Mouse (Mus musculus): ENCODE data around the gene Trio. TPM values are rescaled to one million over a fixed set of nuclear protein-coding genes. Genes with fewer than 3 reads are reported as not detected.
A peak's percentile ranks its signal among the peaks of the same experiment; 100 is the strongest.

The Trio gene
- total RNA-seq, 2 experiments from 2014 or later, result 35.1 to 37.2 TPM

- intact Hi-C loops (cut with DNase I; ENCODE audit: low total_unique reads), result no loop called here
- DNase-seq, result peak; percentile 50
Measured at GRCm38 (mm10) chr15:28051104-28051625, 25.5 kb upstream of the Trio start.

GRCm38 (mm10) chr15:28047711-28048110 is 22.1 kb upstream of the Trio start:
- DNase-seq, result no peak
- intact Hi-C loops (cut with DNase I; ENCODE audit: low total_unique reads), result no loop called here

GRCm38 (mm10) chr15:28041158-28041865 is 15.7 kb upstream of the Trio start:
- intact Hi-C loops (cut with DNase I; ENCODE audit: low total_unique reads), result no loop called here
- DNase-seq, result no peak

- intact Hi-C loops (cut with DNase I; ENCODE audit: low total_unique reads), result no loop called here
- no peak for DNase-seq
Measured at GRCm38 (mm10) chr15:28037651-28038050, 12.0 kb upstream of the Trio start.

- no peak for DNase-seq
- intact Hi-C loops (cut with DNase I; ENCODE audit: low total_unique reads), result no loop called here
Measured at GRCm38 (mm10) chr15:28035601-28036000, 10.0 kb upstream of the Trio start.

DNA sequence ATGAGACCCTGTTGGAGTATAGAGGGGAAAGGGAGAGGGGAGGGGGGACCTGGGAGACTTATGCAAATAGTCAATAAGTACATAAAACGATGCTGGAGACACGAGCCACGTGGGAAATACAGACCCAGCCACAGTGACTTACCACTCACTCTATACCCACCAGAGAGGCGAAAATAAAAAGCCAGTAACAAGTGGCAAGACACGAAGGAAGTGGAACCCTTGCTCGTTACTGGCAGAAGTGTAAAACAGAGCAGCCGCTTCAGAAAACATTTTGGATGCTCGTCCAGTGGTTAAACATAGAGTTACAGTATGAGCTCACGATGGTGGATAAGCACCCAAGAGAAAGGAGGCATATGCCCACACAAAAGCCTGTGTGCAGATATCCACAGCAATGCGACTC is 9.0 kb upstream of the Trio start:
- intact Hi-C loops (cut with DNase I; ENCODE audit: low total_unique reads), result no loop called here
- no peak for DNase-seq

- intact Hi-C loops (cut with DNase I; ENCODE audit: low total_unique reads), result loop anchor here (5.0 kb wide), 1 partner anchor 117 kb away; no protein-coding TSS in a partner anchor
- no peak for DNase-seq
Measured at GRCm38 (mm10) chr15:28029371-28029770, 3.7 kb upstream of the Trio start.

DNA sequence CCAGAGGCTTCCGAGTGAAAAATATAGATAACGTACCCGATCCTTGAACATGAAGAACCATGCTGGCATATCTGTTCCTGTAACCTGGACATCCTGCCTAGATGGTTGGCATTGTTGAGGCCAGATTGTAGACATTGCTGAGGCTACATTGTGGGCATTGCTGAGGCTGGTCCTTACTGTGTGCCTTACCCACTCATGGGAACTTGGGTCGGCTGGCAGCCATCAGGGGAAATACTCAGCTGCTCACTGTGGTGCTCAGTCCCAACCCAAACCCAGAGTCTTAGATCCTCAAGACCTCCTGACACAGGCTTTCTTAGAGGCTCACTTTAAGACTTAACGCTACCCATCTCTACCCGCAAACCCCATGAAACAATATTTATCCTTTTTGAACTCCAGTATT is 2.9 kb upstream of the Trio start:
- no peak for DNase-seq
- intact Hi-C loops (cut with DNase I; ENCODE audit: low total_unique reads), result loop anchor here (5.0 kb wide), 1 partner anchor 116 kb away; no protein-coding TSS in a partner anchor

GRCm38 (mm10) chr15:28026167-28026481 is 476 bp upstream of the Trio start:
- no peak for DNase-seq
- intact Hi-C loops (cut with DNase I; ENCODE audit: low total_unique reads), result loop anchor here (5.0 kb wide), 1 partner anchor 114 kb away; no protein-coding TSS in a partner anchor

DNA sequence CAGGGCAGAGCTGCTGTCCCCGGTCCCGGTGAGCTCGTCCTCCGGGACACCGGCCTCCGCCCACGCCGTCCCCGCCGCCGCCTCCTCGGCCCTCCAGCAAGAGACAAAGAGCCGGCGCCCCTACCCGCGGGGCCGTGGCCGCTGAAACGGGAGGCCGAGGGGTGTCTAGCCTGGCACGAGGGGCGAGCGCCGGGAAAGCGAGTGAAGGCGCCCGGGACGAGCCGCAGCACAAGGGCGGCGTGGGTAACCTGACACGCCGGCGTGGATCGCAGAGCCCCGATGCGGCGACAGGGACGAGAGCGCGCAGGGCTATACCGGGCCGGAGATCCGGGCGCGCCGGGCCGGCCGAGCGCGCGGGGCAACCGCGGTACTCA is 696 bp downstream of the Trio start:
- intact Hi-C loops (cut with DNase I; ENCODE audit: low total_unique reads), result loop anchor here (5.0 kb wide), 2 partner anchors 88 to 113 kb away; no protein-coding TSS in a partner anchor
- DNase-seq, result peak; percentile 55

- intact Hi-C loops (cut with DNase I; ENCODE audit: low total_unique reads), result loop anchor here (5.0 kb wide), 1 partner anchor 87 kb away; no protein-coding TSS in a partner anchor
- peak; percentile 85 for DNase-seq
Measured at GRCm38 (mm10) chr15:28024031-28024964, 1.4 kb downstream of the Trio start.

- DNase-seq, result no peak
- intact Hi-C loops (cut with DNase I; ENCODE audit: low total_unique reads), result loop anchor here (5.0 kb wide), 1 partner anchor 84 kb away; no protein-coding TSS in a partner anchor
Measured at GRCm38 (mm10) chr15:28021591-28022209, 3.9 kb downstream of the Trio start.

GRCm38 (mm10) chr15:28019393-28020070 is 6.1 kb downstream of the Trio start:
- no peak for DNase-seq
- intact Hi-C loops (cut with DNase I; ENCODE audit: low total_unique reads), result loop anchor here (5.0 kb wide), 2 partner anchors 37 to 82 kb away; no protein-coding TSS in a partner anchor

DNA sequence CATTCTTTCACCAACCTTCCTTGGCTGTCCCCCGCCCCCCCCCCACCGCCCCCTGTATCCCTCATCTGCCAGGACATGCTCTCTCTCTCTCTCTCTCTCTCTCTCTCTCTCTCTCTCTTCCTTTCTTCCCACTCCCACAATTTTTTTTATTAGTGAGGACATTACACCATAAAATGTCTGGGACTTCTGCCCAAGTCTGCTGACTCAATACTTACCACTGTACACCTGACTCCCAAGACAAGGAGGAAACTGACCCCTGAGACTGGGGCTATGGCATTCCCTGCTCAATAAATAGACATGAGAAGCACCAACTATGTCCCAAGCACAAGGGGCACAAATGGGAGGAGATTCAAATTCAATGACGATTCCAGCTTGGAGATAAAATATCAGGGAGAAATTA is 18.1 kb downstream of the Trio start:
- DNase-seq, result no peak
- intact Hi-C loops (cut with DNase I; ENCODE audit: low total_unique reads), result no loop called here

DNA sequence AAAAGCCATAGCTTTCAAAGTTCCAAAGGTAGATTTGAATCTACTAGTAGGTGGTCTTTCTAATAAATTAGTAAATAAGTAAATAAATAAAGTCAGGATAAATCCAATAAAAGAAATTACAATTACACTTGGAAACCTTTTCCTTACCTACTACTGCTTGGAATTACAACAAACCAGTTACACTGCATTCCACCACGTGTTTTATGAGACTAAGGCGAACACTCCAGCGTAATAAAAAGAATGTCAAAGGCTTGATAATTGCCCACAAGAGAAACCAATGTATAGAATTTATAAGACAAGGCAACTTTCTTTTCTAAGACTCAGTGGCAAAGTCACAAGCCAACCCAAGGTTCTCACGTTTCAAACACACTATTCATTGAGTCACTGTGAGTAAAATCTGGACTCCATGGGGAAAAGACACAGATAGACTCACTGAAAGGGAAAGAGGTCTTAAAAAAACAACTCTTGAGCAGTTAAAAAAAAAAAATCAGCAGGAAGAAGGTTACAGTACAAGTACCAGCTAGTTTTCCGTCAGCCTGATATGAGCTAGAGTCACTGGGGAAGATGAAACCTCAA is 21.4 kb downstream of the Trio start:
- no peak for DNase-seq
- intact Hi-C loops (cut with DNase I; ENCODE audit: low total_unique reads), result no loop called here

- intact Hi-C loops (cut with DNase I; ENCODE audit: low total_unique reads), result no loop called here
- DNase-seq, result no peak
Measured at GRCm38 (mm10) chr15:28002515-28002914, 23.1 kb downstream of the Trio start.

DNA sequence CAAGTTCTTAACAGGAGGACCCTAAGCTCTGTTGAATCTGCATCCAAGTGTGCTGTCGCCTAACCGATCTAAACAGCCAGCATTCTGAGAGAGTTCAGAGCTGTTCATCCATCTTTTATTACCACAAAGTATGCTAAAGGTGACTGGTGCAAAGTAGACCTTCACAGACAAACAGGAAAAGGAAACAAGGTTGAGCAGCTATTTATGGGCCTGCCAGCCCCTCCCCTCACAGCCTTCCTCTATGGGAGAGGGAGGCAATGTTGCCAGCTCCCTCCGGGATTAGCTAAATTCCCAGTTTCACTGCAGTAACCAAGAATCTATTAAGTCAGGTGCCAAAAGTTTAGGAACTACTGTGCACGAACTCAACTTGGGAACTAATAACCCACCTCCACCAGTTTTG is 24.3 kb downstream of the Trio start:
- intact Hi-C loops (cut with DNase I; ENCODE audit: low total_unique reads), result no loop called here
- DNase-seq, result no peak

GRCm38 (mm10) chr15:27998621-27999359 is 26.9 kb downstream of the Trio start:
- DNase-seq, result no peak
- intact Hi-C loops (cut with DNase I; ENCODE audit: low total_unique reads), result no loop called here
